Mouse (Mus musculus): ENCODE data around the gene Gm5737. TPM values are rescaled to one million over a fixed set of nuclear protein-coding genes. Genes with fewer than 3 reads are reported as not detected.

Gene Gm5737
- polyA plus RNA-seq (2015; fragmentation: Nextera tagmentation; extraction: Ambion mirVana): not detected in 2 replicates

GRCm38 (mm10) chr7:120811834-120812415 is at the start of gene Gm5737:
Gene Gm5737, plus strand, starts transcription at chr7:120812365.
- Histone ChIP-seq H3K27me3 (peaks cover 11% of the 10 kb centered on the region; the same call in 1 of the 2 replicates), H3K4me1 (peaks cover 4% of the 10 kb centered on the region; the same call in 1 of the 2 replicates), H3K9ac (no peak within 1 kb of the TSS), H3K27ac (no peak within 1 kb of the TSS), H3K9me3 (replicated peaks) (no peaks in the 10 kb centered on the region), H3K4me3 (no peak within 1 kb of the TSS), H3K4me2 (no peak within 1 kb of the TSS), H3K36me3 (ENCODE audit: poor library complexity, severe bottlenecking) (no peaks in the 10 kb centered on the region)
- no peak for ATAC-seq
- WGBS: 83% methylated on average over 6 of the region's 6 CpGs

GRCm38 (mm10) chr7:120767369-120767768 is 44.8 kb upstream of the Gm5737 start:
- no peak overlapping the region for H3K4me3 ChIP-seq
- no peaks in the 10 kb centered on the region for H3K27me3 ChIP-seq
- H3K9ac ChIP-seq: no peak overlapping the region
- no peaks in the 10 kb centered on the region for H3K9me3 ChIP-seq (replicated peaks)
- no peak overlapping the region for H3K27ac ChIP-seq
- no peaks in the 10 kb centered on the region for H3K36me3 ChIP-seq (ENCODE audit: poor library complexity, severe bottlenecking)
- ATAC-seq: peak; percentile 36; the same call in 1 of the 2 replicates
- WGBS: 0% methylated on average over 1 of the region's 1 CpGs
- no peak overlapping the region for H3K4me2 ChIP-seq
- H3K4me1 ChIP-seq: peaks cover 13% of the 10 kb centered on the region

GRCm38 (mm10) chr7:120771389-120771788 is 40.8 kb upstream of the Gm5737 start:
- Histone ChIP-seq H3K9me3 (replicated peaks) (no peaks in the 10 kb centered on the region), H3K4me2 (no peak overlapping the region), H3K4me3 (no peak overlapping the region), H3K27ac (no peak overlapping the region), H3K9ac (no peak overlapping the region), H3K4me1 (peaks cover 13% of the 10 kb centered on the region), H3K36me3 (ENCODE audit: poor library complexity, severe bottlenecking) (no peaks in the 10 kb centered on the region), H3K27me3 (no peaks in the 10 kb centered on the region)
- WGBS: 58% methylated on average over 1 of the region's 1 CpGs
- no peak for ATAC-seq

- Histone ChIP-seq H3K4me2 (no peak overlapping the region), H3K4me1 (no peaks in the 10 kb centered on the region), H3K27ac (no peak overlapping the region), H3K27me3 (no peaks in the 10 kb centered on the region), H3K9me3 (replicated peaks) (no peaks in the 10 kb centered on the region), H3K9ac (no peak overlapping the region), H3K36me3 (ENCODE audit: poor library complexity, severe bottlenecking) (no peaks in the 10 kb centered on the region), H3K4me3 (no peak overlapping the region)
- WGBS: 77% methylated on average over 2 of the region's 2 CpGs
- ATAC-seq: no peak
Observed at GRCm38 (mm10) chr7:120778012-120778411, 34.2 kb upstream of the Gm5737 start.

GRCm38 (mm10) chr7:120795544-120795943 is 16.6 kb upstream of the Gm5737 start:
- no peaks in the 10 kb centered on the region for H3K4me1 ChIP-seq
- H3K36me3 ChIP-seq (ENCODE audit: poor library complexity, severe bottlenecking): no peaks in the 10 kb centered on the region
- H3K27ac ChIP-seq: no peak overlapping the region
- no peaks in the 10 kb centered on the region for H3K9me3 ChIP-seq (replicated peaks)
- H3K9ac ChIP-seq: no peak overlapping the region
- H3K4me2 ChIP-seq: no peak overlapping the region
- no peaks in the 10 kb centered on the region for H3K27me3 ChIP-seq
- H3K4me3 ChIP-seq: no peak overlapping the region
- ATAC-seq: no peak
- 84% methylated on average over 4 of the region's 4 CpGs for WGBS

- no peak overlapping the region for H3K4me3 ChIP-seq
- H3K36me3 ChIP-seq (ENCODE audit: poor library complexity, severe bottlenecking): no peaks in the 10 kb centered on the region
- H3K4me2 ChIP-seq: no peak overlapping the region
- H3K9me3 ChIP-seq (replicated peaks): no peaks in the 10 kb centered on the region
- H3K9ac ChIP-seq: no peak overlapping the region
- no peaks in the 10 kb centered on the region for H3K4me1 ChIP-seq
- 78% methylated on average over 3 of the region's 3 CpGs for WGBS
- ATAC-seq: no peak
- no peaks in the 10 kb centered on the region for H3K27me3 ChIP-seq
- H3K27ac ChIP-seq: no peak overlapping the region
Observed at GRCm38 (mm10) chr7:120796369-120796768, 15.8 kb upstream of the Gm5737 start.

- Histone ChIP-seq H3K9me3 (replicated peaks) (no peaks in the 10 kb centered on the region), H3K9ac (no peak overlapping the region), H3K36me3 (ENCODE audit: poor library complexity, severe bottlenecking) (no peaks in the 10 kb centered on the region), H3K4me1 (no peaks in the 10 kb centered on the region), H3K27me3 (no peaks in the 10 kb centered on the region), H3K4me3 (no peak overlapping the region), H3K27ac (no peak overlapping the region), H3K4me2 (no peak overlapping the region)
- no peak for ATAC-seq
- WGBS: 94% methylated on average over 2 of the region's 2 CpGs
Observed at GRCm38 (mm10) chr7:120803268-120803667, 8.9 kb upstream of the Gm5737 start.

GRCm38 (mm10) chr7:120809705-120810104 is 2.5 kb upstream of the Gm5737 start:
- no peak for ATAC-seq
- 0 out of 2 replicates have a peak overlapping the region, but pooled peaks have one; percentile 27 for H3K9ac ChIP-seq
- H3K27me3 ChIP-seq: peaks cover 11% of the 10 kb centered on the region; the same call in 1 of the 2 replicates
- H3K9me3 ChIP-seq (replicated peaks): no peaks in the 10 kb centered on the region
- peaks cover 4% of the 10 kb centered on the region; the same call in 1 of the 2 replicates for H3K4me1 ChIP-seq
- 3% methylated on average over 27 of the region's 27 CpGs for WGBS
- H3K36me3 ChIP-seq (ENCODE audit: poor library complexity, severe bottlenecking): no peaks in the 10 kb centered on the region
- no peak overlapping the region for H3K27ac ChIP-seq
- H3K4me2 ChIP-seq: peak overlapping the region; percentile 61
- H3K4me3 ChIP-seq: peak overlapping the region; percentile 31

- 91% methylated on average over 6 of the region's 6 CpGs for WGBS
- Histone ChIP-seq H3K4me1 (no peaks in the 10 kb centered on the region), H3K4me3 (no peak overlapping the region), H3K27ac (no peak overlapping the region), H3K36me3 (ENCODE audit: poor library complexity, severe bottlenecking) (no peaks in the 10 kb centered on the region), H3K9me3 (replicated peaks) (no peaks in the 10 kb centered on the region), H3K4me2 (no peak overlapping the region), H3K9ac (no peak overlapping the region), H3K27me3 (no peaks in the 10 kb centered on the region)
- 0 out of 2 replicates have a peak, but pooled peaks have one; percentile 27 for ATAC-seq
Observed at GRCm38 (mm10) chr7:120817552-120817951, 5.4 kb downstream of the Gm5737 start.

GRCm38 (mm10) chr7:120819386-120819785 is 7.2 kb downstream of the Gm5737 start:
- 89% methylated on average over 4 of the region's 4 CpGs for WGBS
- ATAC-seq: no peak

GRCm38 (mm10) chr7:120823248-120823647 is 11.1 kb downstream of the Gm5737 start:
- Histone ChIP-seq H3K9me3 (replicated peaks) (no peaks in the 10 kb centered on the region), H3K4me1 (no peaks in the 10 kb centered on the region), H3K27me3 (0 out of 2 replicates have a peak, but pooled peaks cover 5% of the 10 kb centered on the region), H3K9ac (no peak overlapping the region), H3K36me3 (ENCODE audit: poor library complexity, severe bottlenecking) (no peaks in the 10 kb centered on the region), H3K4me2 (no peak overlapping the region), H3K27ac (no peak overlapping the region), H3K4me3 (no peak overlapping the region)
- peak; percentile 70 for ATAC-seq
- 23% methylated on average over 5 of the region's 5 CpGs for WGBS

More at GRCm38 (mm10) chr7:120819386-120819785, 7.2 kb downstream of the Gm5737 start:
- Histone ChIP-seq H3K27ac (no peak overlapping the region), H3K36me3 (ENCODE audit: poor library complexity, severe bottlenecking) (no peaks in the 10 kb centered on the region), H3K4me3 (no peak overlapping the region), H3K9ac (no peak overlapping the region), H3K27me3 (no peaks in the 10 kb centered on the region), H3K4me1 (no peaks in the 10 kb centered on the region), H3K9me3 (replicated peaks) (no peaks in the 10 kb centered on the region), H3K4me2 (no peak overlapping the region)

- H3K4me3 ChIP-seq: no peak overlapping the region
- H3K27me3 ChIP-seq: peaks cover 22% of the 10 kb centered on the region
- no peaks in the 10 kb centered on the region for H3K36me3 ChIP-seq (ENCODE audit: poor library complexity, severe bottlenecking)
- 64% methylated on average over 2 of the region's 2 CpGs for WGBS
- no peak overlapping the region for H3K27ac ChIP-seq
- no peak overlapping the region for H3K9ac ChIP-seq
- no peak overlapping the region for H3K4me2 ChIP-seq
- H3K9me3 ChIP-seq (replicated peaks): no peaks in the 10 kb centered on the region
- no peak for ATAC-seq
- no peaks in the 10 kb centered on the region for H3K4me1 ChIP-seq
Observed at GRCm38 (mm10) chr7:120825097-120825496, 12.9 kb downstream of the Gm5737 start.

GRCm38 (mm10) chr7:120826408-120826807 is 14.2 kb downstream of the Gm5737 start:
- Histone ChIP-seq H3K9ac (no peak overlapping the region), H3K4me2 (no peak overlapping the region), H3K9me3 (replicated peaks) (no peaks in the 10 kb centered on the region), H3K4me3 (no peak overlapping the region), H3K36me3 (ENCODE audit: poor library complexity, severe bottlenecking) (no peaks in the 10 kb centered on the region), H3K4me1 (peaks cover 12% of the 10 kb centered on the region), H3K27ac (no peak overlapping the region), H3K27me3 (peaks cover 35% of the 10 kb centered on the region)
- 14% methylated on average over 3 of the region's 3 CpGs for WGBS
- ATAC-seq: no peak

Data from forebrain, embryonic 13.5 days (tissue).